Mouse (Mus musculus): ENCODE data around the gene Cd93.

Gene Cd93

GRCm38 (mm10) chr2:148404906-148405305 is 38.5 kb downstream of the Cd93 start:
- no peak for DNase-seq (ENCODE audit: low read depth, low spot score)

- DNase-seq (ENCODE audit: low read depth, low spot score): no peak
These were observed 41.1 kb downstream of the Cd93 start for GRCm38 (mm10) chr2:148402227-148402626.

GRCm38 (mm10) chr2:148398901-148399685 is 44.3 kb downstream of the Cd93 start:
- DNase-seq (ENCODE audit: low read depth, low spot score): no peak

- peak; percentile 65 for DNase-seq (ENCODE audit: low read depth, low spot score)
These were observed 45.6 kb downstream of the Cd93 start for GRCm38 (mm10) chr2:148397784-148398100.

- no peak for DNase-seq (ENCODE audit: low read depth, low spot score)
These were observed 46.2 kb downstream of the Cd93 start for GRCm38 (mm10) chr2:148397015-148397783.

GRCm38 (mm10) chr2:148396209-148396608 is 47.2 kb downstream of the Cd93 start:
- no peak for DNase-seq (ENCODE audit: low read depth, low spot score)

GRCm38 (mm10) chr2:148395131-148396051 is 48.0 kb downstream of the Cd93 start, which contains the start of gene Sstr4:
TSS of gene Sstr4 (plus strand) at chr2:148395344.
- DNase-seq (ENCODE audit: low read depth, low spot score): no peak

- no peak for DNase-seq (ENCODE audit: low read depth, low spot score)
These were observed 49.5 kb downstream of the Cd93 start for GRCm38 (mm10) chr2:148393846-148394245.

GRCm38 (mm10) chr2:148393149-148393548 is 50.2 kb downstream of the Cd93 start:
- DNase-seq (ENCODE audit: low read depth, low spot score): no peak

- DNase-seq (ENCODE audit: low read depth, low spot score): no peak
These were observed 55.4 kb downstream of the Cd93 start for GRCm38 (mm10) chr2:148387652-148388581.

- DNase-seq (ENCODE audit: low read depth, low spot score): no peak
These were observed 56.4 kb downstream of the Cd93 start for GRCm38 (mm10) chr2:148386927-148387326.
